Mouse (Mus musculus) forebrain, embryonic 13.5 days (tissue): Measurements from ENCODE around the gene Prdm1. TPM values are rescaled to one million over a fixed set of nuclear protein-coding genes. Genes with fewer than 3 reads are reported as not detected.

ENCODE experiments used
- ATAC-seq: fragments of 200-750 bp; cut with Nextera tagmentation; 2 replicates; pipeline ENCODE4 v1.8.0; 2017
- H3K27ac ChIP-seq: fragments of 300-500 bp; sonication (generic); 2 replicates; pipeline ENCODE4 v1.5.1; 2015; ENCODE audit warnings: inconsistent platforms, mild to moderate bottlenecking, moderate library complexity
- H3K27me3 ChIP-seq: fragments of 300-500 bp; sonication (generic); 2 replicates; pipeline ENCODE4 v1.6.1; 2015; ENCODE audit warnings: mild to moderate bottlenecking, inconsistent platforms
- H3K36me3 ChIP-seq: fragments of 300-500 bp; sonication (generic); 2 replicates; pipeline ENCODE4 v1.6.1; 2015; ENCODE audit warnings: mild to moderate bottlenecking, inconsistent platforms; ENCODE audit not compliant: poor library complexity, severe bottlenecking
- H3K4me1 ChIP-seq: fragments of 300-500 bp; sonication (generic); 2 replicates; pipeline ENCODE4 v1.6.1; 2015; ENCODE audit warnings: inconsistent platforms
- H3K4me2 ChIP-seq: fragments of 300-500 bp; sonication (generic); 2 replicates; pipeline ENCODE4 v1.6.1; 2015; ENCODE audit warnings: inconsistent platforms, mild to moderate bottlenecking, moderate library complexity
- H3K4me3 ChIP-seq: fragments of 300-500 bp; sonication (generic); 2 replicates; pipeline ENCODE4 v1.5.1; 2015; ENCODE audit warnings: mild to moderate bottlenecking, inconsistent platforms
- H3K9ac ChIP-seq: fragments of 300-500 bp; sonication (generic); 2 replicates; pipeline ENCODE4 v1.6.1; 2015; ENCODE audit warnings: mild to moderate bottlenecking, inconsistent platforms
- H3K9me3 ChIP-seq: fragments of 300-500 bp; sonication (generic); replicated peaks from 2 replicates; pipeline ENCODE4 v1.6.1; 2016; ENCODE audit warnings: inconsistent platforms
- WGBS: fragments of 180-500 bp; shearing (Covaris S2); methylation state at CpG from one replicate; pipeline ENCODE4 v1.1.7; 2015; 5-methylcytosine and 5-hydroxymethylcytosine counted together
- polyA plus RNA-seq: library from polyadenylated mRNA; unstranded; fragments of >200 nt; fragmentation: Nextera tagmentation; extraction: Ambion mirVana; gene quantifications from 2 replicates; pipeline ENCODE4 v1.2.1, GENCODE M21; 2015

The Prdm1 gene
- 0.55 and 0.59 TPM in 2 replicates for polyA plus RNA-seq

- Histone ChIP-seq H3K27me3 (peaks cover 85% of the 10 kb centered on the region), H3K4me2 (peak within 1 kb of the TSS; percentile 72), H3K4me3 (peak within 1 kb of the TSS; percentile 48), H3K9me3 (no peaks in the 10 kb centered on the region), H3K36me3 (no peaks in the 10 kb centered on the region), H3K9ac (no peak within 1 kb of the TSS), H3K27ac (no peak within 1 kb of the TSS), H3K4me1 (peaks cover 20% of the 10 kb centered on the region)
- no peak for ATAC-seq
- 2% methylated on average over 25 of the region's 25 CpGs for WGBS
These were observed at the start of gene Prdm1 for GRCm38 (mm10) chr10:44528291-44529082. Gene Prdm1 (minus strand): TSS chr10:44528501.

GRCm38 (mm10) chr10:44565971-44566370 lies 37.7 kb upstream of the Prdm1 start:
- ATAC-seq: no peak
- WGBS: 77% methylated on average over 3 of the region's 3 CpGs

GRCm38 (mm10) chr10:44565109-44565508 lies 36.8 kb upstream of the Prdm1 start:
- no peaks in the 10 kb centered on the region for H3K4me1 ChIP-seq
- ATAC-seq: no peak
- WGBS: 86% methylated on average over 2 of the region's 2 CpGs

More at GRCm38 (mm10) chr10:44565971-44566370, 37.7 kb upstream of the Prdm1 start:
- no peak overlapping the region for H3K4me3 ChIP-seq
- H3K27ac ChIP-seq: no peak overlapping the region
- no peak overlapping the region for H3K9ac ChIP-seq
- no peaks in the 10 kb centered on the region for H3K27me3 ChIP-seq
- H3K4me1 ChIP-seq: no peaks in the 10 kb centered on the region
- H3K9me3 ChIP-seq: no peaks in the 10 kb centered on the region
- H3K36me3 ChIP-seq: no peaks in the 10 kb centered on the region
- H3K4me2 ChIP-seq: no peak overlapping the region

DNA sequence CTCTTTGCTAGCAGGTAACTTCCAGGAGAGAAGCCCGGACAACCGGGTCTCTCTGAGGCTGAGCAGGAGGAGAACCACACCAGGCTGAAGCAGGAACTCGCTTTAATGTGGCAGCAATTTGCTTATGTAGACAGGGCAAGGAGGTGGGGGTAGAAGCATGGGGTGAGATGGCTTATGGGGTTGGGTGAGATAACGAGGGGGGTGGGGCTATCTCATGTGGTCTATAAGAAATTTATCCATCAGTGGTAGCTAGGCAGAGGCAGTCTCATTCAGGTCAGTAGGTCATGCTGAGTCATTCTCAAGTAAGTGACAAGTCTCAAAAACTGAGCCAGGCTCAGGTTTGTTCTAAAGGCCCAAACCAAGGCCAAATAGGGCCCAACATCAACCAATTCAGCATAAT lies 28.5 kb upstream of the Prdm1 start:
- no peak overlapping the region for H3K9ac ChIP-seq
- 79% methylated on average over 4 of the region's 4 CpGs for WGBS
- peaks cover 4% of the 10 kb centered on the region for H3K9me3 ChIP-seq
- no peak for ATAC-seq
- no peaks in the 10 kb centered on the region for H3K36me3 ChIP-seq
- H3K4me3 ChIP-seq: no peak overlapping the region
- no peak overlapping the region for H3K27ac ChIP-seq
- no peaks in the 10 kb centered on the region for H3K27me3 ChIP-seq
- H3K4me2 ChIP-seq: no peak overlapping the region
- H3K4me1 ChIP-seq: no peaks in the 10 kb centered on the region

More at GRCm38 (mm10) chr10:44565109-44565508, 36.8 kb upstream of the Prdm1 start:
- H3K9me3 ChIP-seq: no peaks in the 10 kb centered on the region
- H3K4me2 ChIP-seq: no peak overlapping the region
- no peak overlapping the region for H3K27ac ChIP-seq
- H3K36me3 ChIP-seq: no peaks in the 10 kb centered on the region
- H3K27me3 ChIP-seq: no peaks in the 10 kb centered on the region
- no peak overlapping the region for H3K9ac ChIP-seq
- H3K4me3 ChIP-seq: no peak overlapping the region

GRCm38 (mm10) chr10:44555317-44555716 lies 27.0 kb upstream of the Prdm1 start:
- Histone ChIP-seq H3K36me3 (no peaks in the 10 kb centered on the region), H3K27me3 (no peaks in the 10 kb centered on the region), H3K4me3 (no peak overlapping the region), H3K27ac (no peak overlapping the region), H3K4me1 (no peaks in the 10 kb centered on the region), H3K9ac (no peak overlapping the region), H3K9me3 (peaks cover 4% of the 10 kb centered on the region), H3K4me2 (no peak overlapping the region)
- 81% methylated on average over 2 of the region's 2 CpGs for WGBS
- no peak for ATAC-seq

DNA sequence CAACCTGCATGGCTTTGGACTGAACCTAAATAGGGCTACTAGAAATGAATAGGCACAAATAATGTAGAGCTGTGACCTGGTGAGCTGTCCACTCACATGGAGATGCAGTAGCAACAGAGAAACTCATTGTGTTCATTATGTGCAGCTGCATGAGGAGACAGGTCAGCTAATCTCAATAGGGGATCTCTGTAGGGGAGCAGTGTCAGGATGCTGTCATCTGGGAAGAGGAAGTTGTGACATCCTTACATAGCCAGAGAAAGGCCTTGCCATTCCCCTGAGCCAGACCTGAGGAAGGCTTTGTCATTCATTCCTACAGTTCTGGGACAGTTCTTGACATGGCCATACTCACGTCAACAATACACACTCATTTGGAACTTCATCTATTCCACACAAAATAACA lies 25.3 kb upstream of the Prdm1 start:
- Histone ChIP-seq H3K9ac (no peak overlapping the region), H3K36me3 (no peaks in the 10 kb centered on the region), H3K27me3 (no peaks in the 10 kb centered on the region), H3K9me3 (peaks cover 4% of the 10 kb centered on the region), H3K4me2 (no peak overlapping the region), H3K4me1 (no peaks in the 10 kb centered on the region), H3K27ac (no peak overlapping the region), H3K4me3 (no peak overlapping the region)
- 79% methylated on average over 1 of the region's 1 CpGs for WGBS
- no peak for ATAC-seq

DNA sequence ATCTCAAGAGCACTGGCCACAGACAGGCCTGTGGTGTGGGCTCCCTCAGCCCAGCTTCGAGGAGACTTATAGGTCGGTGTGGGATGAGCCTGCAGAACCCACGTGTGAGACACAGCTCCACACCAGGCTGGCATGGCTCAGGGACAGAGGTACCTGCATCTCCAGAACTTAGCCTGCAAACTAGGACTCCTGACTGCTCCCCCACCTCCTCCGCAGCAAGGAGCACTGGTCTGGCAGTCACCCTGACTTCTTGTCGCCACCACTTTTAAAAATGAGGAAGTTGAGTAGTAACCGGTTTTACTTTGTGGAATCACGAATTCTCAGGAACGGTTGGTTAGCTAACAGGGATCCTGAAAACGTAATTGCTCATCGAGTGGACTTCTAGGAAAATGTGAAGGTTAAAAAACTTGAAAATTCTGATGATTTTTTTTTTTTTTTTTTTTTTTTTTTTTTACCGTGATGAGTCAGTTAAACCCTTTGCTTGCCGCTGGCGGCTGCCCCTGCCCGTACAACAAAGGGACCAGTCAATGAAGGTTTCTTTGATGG lies 10.8 kb upstream of the Prdm1 start:
- Histone ChIP-seq H3K27me3 (peaks cover 64% of the 10 kb centered on the region), H3K27ac (no peak overlapping the region), H3K4me3 (no peak overlapping the region), H3K4me2 (no peak overlapping the region), H3K36me3 (no peaks in the 10 kb centered on the region), H3K4me1 (no peaks in the 10 kb centered on the region), H3K9me3 (no peaks in the 10 kb centered on the region), H3K9ac (no peak overlapping the region)
- 14% methylated on average over 14 of the region's 14 CpGs for WGBS
- ATAC-seq: no peak

DNA sequence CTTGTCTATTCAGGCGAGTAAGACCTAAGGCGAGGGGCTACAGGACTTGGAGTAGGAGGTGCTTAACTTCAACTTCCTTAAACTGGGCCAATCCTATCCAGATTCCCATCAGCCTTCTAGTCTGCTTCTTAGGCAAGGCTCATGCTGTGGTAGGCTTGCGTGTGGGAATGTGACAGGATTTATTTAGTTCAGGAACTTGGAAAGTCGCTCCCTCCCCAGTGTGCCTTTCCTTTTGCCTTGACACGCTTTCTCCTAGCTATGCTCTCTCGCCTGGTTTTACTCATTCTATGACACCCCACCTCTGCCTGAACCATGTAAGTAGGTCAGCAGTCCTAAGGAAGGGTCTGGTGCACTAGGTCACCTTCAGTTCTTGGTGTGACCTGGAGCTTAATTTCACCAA lies 9.8 kb upstream of the Prdm1 start:
- no peak overlapping the region for H3K4me2 ChIP-seq
- peaks cover 69% of the 10 kb centered on the region for H3K27me3 ChIP-seq
- no peak overlapping the region for H3K9ac ChIP-seq
- no peak overlapping the region for H3K4me3 ChIP-seq
- WGBS: 66% methylated on average over 6 of the region's 6 CpGs
- no peaks in the 10 kb centered on the region for H3K9me3 ChIP-seq
- no peaks in the 10 kb centered on the region for H3K4me1 ChIP-seq
- no peaks in the 10 kb centered on the region for H3K36me3 ChIP-seq
- ATAC-seq: no peak
- H3K27ac ChIP-seq: no peak overlapping the region

DNA sequence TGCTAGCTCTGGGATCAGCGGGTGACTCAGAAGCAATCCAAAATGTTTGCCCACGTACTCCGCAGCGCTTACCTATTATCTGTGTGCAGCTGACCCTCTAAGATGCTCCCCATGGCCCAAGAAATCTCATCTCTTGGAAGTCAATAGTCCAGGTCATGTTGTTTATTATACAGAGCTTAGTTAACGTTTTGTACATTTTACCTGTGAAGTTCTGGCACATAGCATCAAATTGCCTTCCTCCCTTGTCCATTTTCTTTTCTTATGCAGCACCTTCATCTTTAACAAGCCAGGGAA lies 1.7 kb upstream of the Prdm1 start:
- peaks cover 20% of the 10 kb centered on the region for H3K4me1 ChIP-seq
- peak overlapping the region; percentile 48 for H3K4me3 ChIP-seq
- H3K4me2 ChIP-seq: peak overlapping the region; percentile 72
- H3K9ac ChIP-seq: 0 out of 2 replicates have a peak overlapping the region, but pooled peaks have one; percentile 45
- no peak overlapping the region for H3K27ac ChIP-seq
- ATAC-seq: no peak
- peaks cover 85% of the 10 kb centered on the region for H3K27me3 ChIP-seq
- H3K9me3 ChIP-seq: no peaks in the 10 kb centered on the region
- H3K36me3 ChIP-seq: no peaks in the 10 kb centered on the region
- WGBS: 1% methylated on average over 5 of the region's 5 CpGs

DNA sequence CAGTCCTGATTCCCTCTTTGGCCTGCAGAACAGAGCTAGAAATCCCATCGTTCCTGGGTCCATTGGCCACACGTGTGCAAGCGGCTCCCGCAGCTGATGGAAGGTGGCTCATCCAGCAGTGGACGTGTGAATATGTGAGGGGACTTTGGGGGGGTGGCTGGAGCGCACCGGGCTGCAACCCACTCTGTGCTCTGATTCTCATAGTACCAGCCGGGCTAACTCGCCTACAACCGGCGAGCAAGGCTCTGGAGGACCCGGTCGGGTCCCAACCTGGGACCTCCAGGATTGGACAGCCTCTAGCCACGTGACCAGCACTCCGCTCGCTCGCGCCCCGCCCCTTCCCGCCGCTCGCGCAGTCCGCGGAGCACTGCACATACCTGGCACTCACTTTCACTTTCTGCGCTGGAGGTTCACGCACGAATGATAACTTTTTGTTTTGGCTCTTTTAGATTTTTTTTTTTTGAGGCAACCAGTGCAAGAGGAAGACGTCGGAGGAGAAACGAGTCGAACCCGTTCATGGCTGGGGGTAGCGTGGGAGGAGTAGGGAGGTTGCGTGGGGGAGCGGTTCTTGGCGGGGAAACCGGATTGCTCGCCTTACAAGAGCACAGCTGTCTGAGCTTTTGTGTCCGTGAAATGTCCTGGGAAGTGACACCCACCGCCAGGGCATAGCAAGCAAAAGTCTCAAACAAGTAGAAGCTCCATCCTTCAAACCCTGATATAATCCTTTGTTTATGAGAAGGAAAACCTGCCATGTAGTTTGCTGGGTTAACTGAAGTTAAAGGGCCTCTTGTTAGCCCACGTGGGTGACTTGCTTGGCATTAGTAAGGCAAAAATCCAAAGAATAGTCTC lies 1.1 kb upstream of the Prdm1 start:
- peaks cover 20% of the 10 kb centered on the region for H3K4me1 ChIP-seq
- no peak overlapping the region for H3K27ac ChIP-seq
- H3K9me3 ChIP-seq: no peaks in the 10 kb centered on the region
- peak; percentile 99 for ATAC-seq
- under 1% methylated on average over 42 of the region's 42 CpGs for WGBS
- H3K36me3 ChIP-seq: no peaks in the 10 kb centered on the region
- H3K4me3 ChIP-seq: peak overlapping the region; percentile 48
- H3K27me3 ChIP-seq: peaks cover 86% of the 10 kb centered on the region
- H3K4me2 ChIP-seq: peak overlapping the region; percentile 72
- H3K9ac ChIP-seq: peak overlapping the region; percentile 45; the same call in 1 of the 2 replicates

DNA sequence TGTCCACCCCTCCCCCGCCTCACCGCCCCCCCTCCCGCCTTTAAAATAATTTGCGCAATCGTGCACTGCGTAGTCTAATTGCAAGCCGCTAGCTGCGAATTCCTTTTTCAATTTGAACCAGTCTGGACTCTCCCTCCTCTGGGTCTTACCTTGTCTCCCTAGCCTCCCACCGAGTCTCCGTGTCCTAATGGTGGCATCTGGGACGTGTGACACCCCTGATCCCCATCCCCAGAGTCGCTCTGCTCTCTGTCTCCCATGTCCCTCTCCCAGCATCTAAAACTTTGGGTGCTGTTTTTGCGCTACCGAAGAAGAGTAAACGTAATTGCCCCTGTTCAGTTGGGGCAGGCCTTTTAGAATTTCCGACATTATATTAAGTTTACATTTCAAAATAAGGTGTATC lies 650 bp downstream of the Prdm1 start:
- Histone ChIP-seq H3K4me1 (peaks cover 20% of the 10 kb centered on the region), H3K9ac (no peak overlapping the region), H3K4me3 (peak overlapping the region; percentile 26), H3K36me3 (no peaks in the 10 kb centered on the region), H3K4me2 (peak overlapping the region; percentile 52), H3K9me3 (no peaks in the 10 kb centered on the region), H3K27me3 (peaks cover 85% of the 10 kb centered on the region), H3K27ac (no peak overlapping the region)
- ATAC-seq: no peak
- 1% methylated on average over 16 of the region's 16 CpGs for WGBS
